Mouse (Mus musculus): ENCODE results near the gene Hist1h2bl.
A peak's percentile ranks its signal among the peaks of the same experiment; 100 is the strongest.
"Not testable (repeated sequence)": the region's sequence is repeated elsewhere in the genome, so short reads cannot be mapped to it uniquely, and the experiment has no call there.

The Hist1h2bl gene

DNA sequence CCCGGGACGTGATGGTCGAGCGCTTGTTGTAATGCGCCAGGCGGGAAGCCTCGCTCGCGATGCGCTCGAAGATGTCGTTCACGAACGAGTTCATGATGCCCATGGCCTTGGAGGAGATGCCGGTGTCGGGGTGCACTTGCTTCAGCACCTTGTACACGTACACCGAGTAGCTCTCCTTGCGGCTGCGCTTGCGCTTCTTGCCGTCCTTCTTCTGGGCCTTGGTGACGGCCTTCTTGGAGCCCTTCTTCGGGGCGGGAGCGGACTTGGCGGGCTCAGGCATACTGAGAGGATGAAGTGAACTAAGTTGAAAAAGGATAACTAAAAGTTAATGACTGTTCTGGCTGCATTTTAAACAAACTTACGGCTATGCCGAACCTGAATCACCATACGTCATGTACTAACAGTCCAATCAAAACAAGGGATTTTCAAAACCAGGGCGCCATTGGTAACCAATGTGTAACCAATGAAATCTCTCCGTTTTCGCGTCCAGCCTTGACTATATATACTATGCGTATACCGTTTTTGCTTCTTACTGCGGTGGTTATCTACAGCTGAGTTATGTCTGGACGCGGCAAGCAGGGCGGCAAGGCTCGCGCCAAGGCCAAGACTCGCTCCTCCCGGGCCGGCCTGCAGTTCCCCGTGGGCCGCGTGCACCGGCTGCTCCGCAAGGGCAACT lies at the start of gene Hist1h2bl, which contains the start of gene Hist1h2ai:
Hist1h2bl (minus strand) TSS at position 280 of the 676 bp plus-strand sequence.
Hist1h2ai (plus strand) TSS at position 559 of the 676 bp plus-strand sequence.
- peak; percentile 88 for DNase-seq (ENCODE audit: low read depth, low spot score)

DNA sequence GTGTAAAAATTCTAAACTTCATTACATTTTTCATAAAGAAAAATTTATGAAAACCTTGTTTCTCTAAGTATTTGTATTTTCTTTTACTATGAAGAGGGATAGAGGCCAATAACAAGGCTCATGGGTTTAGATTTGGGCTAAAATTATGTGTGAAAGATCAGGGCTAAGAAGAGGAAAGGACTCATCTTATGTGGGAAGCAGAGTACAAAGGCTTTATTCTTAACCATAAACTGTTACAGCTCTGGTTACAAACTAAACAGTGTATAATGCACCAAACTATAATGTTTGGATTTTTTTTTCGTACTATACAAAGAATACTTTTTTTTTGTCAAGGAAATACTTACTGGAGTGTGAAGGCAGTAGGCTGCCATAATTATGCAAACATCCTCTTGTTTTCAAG lies 39.8 kb upstream of the Hist1h2bl start:
- DNase-seq (ENCODE audit: low read depth, low spot score): no peak

DNA sequence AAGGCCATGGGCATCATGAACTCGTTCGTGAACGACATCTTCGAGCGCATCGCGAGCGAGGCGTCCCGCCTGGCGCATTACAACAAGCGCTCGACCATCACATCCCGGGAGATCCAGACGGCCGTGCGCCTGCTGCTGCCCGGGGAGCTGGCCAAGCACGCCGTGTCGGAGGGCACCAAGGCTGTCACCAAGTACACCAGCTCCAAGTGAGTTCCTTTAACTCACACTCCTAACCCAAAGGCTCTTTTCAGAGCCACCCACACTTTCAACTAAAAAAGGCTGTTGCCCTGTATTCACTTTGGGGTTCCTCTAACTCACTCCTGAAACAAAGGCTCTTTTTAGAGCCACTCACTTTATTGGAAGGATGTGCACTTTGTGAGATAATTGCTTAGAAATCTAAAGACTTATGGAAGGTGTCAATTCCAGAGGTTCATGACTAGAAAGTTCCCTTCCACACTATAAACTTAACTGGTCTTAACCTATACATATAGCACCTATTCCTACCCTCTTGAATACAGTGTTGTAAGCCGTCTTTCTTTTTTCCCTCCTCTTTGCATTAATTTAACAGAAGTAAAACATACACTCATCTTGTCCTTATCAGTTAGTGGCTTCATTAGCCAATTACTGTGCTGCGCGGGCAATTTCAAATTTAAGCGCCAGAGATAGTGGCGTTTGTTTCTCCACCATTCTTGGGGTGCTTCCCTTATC lies 38.5 kb upstream of the Hist1h2bl start:
- not testable (repeated sequence) for DNase-seq (ENCODE audit: low read depth, low spot score)

DNA sequence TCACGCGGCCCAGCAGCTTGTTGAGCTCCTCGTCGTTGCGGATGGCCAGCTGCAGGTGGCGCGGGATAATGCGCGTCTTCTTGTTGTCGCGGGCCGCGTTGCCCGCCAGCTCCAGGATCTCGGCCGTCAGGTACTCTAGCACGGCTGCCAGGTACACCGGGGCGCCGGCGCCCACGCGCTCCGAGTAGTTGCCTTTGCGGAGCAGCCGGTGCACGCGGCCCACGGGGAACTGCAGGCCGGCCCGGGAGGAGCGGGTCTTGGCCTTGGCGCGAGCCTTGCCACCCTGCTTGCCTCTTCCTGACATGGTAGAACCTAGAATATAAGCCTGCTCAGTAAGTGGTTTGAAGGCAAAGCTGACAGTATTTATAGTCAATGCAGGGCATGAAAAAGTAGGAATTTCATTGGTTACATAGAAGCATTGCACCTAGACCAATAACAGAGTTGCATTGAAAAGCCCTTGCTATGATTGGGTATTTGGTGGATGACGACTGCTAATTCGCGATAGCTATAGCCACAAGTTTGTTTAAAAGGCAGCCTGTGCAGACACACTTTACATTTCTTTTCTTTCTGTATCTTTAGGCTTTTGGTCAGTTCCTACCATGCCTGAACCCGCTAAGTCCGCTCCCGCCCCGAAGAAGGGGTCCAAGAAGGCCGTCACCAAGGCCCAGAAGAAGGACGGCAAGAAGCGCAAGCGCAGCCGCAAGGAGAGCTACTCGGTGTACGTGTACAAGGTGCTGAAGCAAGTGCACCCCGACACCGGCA lies 37.8 kb upstream of the Hist1h2bl start, which contains the start of the genes Hist1h2ak and Hist1h2bn:
Hist1h2ak (minus strand) TSS at position 304 of the 762 bp plus-strand sequence.
Hist1h2bn (plus strand) TSS at position 600 of the 762 bp plus-strand sequence.
- DNase-seq (ENCODE audit: low read depth, low spot score): peak; percentile 87

DNA sequence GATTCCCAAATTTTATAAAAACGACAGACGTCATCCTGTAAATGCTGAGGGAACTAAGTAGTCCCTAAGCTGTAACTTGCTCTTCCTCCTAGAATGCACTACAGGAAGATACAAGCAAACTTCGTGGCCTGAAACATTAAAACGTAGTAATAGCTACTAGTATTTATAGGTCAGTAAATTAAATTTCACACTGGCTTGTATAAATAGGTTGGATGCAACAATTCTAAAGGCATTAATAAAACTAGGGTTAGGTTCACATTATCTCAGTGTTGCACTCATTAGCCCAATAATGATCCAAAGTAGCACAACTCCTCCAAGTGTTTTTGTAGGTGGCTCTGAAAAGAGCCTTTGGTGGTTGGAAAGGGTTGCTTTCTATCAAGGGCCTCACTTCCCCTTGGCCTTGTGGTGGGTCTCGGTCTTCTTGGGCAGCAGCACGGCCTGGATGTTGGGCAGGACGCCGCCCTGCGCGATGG lies 37.1 kb upstream of the Hist1h2bl start:
- DNase-seq (ENCODE audit: low read depth, low spot score): peak; percentile 32

DNA sequence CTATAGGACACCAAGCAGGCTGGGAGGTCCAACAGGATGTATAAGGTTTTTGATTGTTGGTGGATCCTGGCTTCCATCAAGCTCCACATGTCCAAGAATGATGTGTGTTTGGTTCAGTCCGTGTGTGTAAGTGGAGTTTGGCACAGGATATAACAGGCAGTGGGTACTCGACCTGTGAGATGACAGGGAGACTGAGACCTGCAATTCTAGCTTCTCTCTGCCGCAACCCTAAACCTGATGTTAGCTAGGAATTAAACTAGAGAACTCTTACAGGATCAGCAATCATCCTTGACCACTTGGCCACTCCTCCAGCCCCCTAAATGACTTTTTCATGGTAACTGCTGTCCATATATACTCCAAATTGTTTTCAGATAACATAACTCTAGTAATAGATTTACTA lies 36.4 kb upstream of the Hist1h2bl start:
- DNase-seq (ENCODE audit: low read depth, low spot score): peak; percentile 16

DNA sequence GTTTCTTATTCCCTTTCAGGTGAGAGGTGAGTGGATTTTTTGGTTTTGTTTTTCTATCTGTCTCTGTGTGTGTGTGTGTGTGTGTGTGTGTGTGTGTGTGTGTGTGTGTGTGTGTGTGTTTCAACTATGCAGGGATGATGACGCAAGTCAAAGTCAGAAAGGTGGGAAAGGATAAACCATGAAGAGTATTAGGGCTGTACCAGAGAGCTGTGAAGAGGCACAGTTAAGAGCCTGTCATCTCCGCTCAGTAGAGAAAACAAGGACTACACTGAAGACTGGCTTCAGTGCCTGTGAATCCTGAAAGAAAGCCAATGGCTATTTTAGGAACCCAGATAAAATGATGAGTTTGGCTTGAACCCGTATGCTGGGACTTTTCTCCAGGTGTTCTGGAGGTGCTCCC lies 35.9 kb upstream of the Hist1h2bl start:
- no peak for DNase-seq (ENCODE audit: low read depth, low spot score)

DNA sequence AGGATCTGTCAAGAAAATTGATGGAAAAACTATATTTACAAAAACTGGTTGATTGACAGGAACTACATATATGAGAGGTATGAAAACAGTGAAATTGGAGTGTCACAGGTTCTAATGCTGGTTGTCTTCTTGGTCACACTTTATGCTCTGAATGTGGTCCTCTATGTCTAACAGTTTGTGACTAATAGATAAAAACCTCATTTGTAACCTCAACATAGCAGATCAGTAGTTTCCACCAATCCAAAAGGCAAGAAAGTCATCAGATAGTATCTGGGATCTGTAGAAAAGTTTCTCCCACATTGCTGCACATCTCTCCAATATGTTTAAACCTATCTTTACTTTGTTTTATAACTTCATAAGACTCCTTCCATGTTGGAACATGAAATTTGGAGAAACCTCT lies 35.5 kb upstream of the Hist1h2bl start:
- DNase-seq (ENCODE audit: low read depth, low spot score): no peak

DNA sequence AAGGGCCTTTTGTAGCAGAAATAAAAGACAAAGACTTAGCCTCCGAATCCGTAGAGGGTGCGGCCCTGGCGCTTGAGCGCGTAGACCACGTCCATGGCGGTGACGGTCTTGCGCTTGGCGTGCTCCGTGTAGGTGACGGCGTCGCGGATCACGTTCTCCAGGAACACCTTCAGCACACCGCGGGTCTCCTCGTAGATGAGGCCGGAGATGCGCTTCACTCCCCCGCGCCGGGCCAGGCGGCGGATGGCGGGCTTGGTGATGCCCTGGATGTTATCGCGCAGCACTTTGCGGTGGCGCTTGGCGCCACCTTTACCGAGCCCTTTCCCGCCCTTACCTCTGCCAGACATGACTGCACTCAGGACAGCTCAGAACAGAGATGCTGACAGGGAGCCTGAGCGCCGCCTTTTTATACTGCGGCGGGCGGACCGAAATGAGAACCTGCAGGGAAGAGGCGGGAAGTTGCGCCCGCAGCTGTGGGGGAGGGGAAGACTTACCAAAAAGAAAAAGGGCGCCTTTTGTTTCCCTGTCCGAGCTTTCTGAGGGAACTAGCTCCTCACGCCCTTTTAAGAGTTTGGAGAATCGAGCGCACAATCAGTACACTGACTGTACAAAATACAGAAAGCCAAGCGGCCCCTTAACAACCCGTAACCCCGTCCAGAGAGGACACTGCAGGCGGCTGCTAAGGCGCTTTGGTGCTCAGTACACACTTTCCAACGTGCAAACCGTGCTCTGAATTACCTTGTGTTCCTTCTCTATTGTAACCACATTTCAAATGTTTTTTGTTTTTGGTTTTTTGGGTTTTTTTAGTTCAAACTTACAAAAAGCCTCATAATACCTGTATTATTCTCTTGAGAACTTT lies 34.4 kb upstream of the Hist1h2bl start, which contains the start of gene Hist1h4k:
Hist1h4k (minus strand) TSS at position 347 of the 859 bp plus-strand sequence.
- DNase-seq (ENCODE audit: low read depth, low spot score): peak; percentile 91

DNA sequence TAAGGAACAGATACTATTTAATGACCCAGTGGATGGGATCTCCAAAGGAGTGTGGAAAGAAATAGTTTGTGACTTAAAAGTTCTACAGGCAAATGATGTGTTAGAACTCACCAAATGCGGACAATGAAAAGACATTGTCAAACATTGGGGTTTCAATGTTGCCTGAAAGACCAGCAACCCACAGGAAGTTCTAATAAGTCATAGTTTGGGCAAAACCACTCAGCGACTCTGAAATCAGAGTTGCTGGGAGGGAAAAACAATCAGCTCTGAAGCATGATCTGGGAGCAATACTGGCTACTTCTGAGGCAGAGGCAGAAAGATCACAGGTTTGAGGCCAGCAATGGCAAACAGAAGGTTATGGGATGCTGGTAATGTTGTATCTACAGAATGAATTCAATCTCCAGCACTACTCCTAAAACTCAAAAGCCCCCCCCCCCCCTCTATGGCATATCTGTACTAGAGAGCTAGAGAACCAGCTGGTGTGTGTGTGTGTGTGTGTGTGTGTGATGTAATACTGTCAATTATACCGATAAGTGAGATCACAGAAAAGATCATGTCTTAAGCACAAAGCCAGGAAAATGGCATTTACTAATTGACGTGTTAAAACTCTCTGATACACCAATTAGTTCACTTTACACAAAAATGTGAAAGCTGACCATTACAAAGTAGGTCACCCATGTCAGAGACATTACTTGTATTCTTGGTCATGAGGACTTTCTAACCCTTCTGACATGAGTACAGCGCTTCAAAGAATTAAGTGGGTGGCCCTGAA lies 33.6 kb upstream of the Hist1h2bl start:
- peak; percentile 35 for DNase-seq (ENCODE audit: low read depth, low spot score)

DNA sequence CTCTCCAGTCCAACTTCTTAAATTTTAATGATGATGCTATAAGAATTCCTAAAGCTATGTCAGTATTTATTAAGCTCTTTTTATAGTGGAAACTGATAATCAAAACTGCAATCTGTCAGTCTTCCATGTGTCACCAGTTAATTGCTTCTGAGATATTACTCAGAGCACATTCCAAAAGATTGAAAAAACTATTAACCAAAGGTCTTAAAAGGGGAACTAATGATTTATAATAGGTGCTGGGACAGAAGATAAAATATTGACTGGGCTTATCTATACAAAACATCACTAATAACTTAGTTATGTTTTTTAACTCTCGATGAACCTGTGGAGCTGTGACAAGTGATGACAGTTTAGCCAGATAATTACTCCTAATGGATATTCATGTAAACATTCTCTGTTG lies 29.1 kb upstream of the Hist1h2bl start:
- DNase-seq (ENCODE audit: low read depth, low spot score): no peak

DNA sequence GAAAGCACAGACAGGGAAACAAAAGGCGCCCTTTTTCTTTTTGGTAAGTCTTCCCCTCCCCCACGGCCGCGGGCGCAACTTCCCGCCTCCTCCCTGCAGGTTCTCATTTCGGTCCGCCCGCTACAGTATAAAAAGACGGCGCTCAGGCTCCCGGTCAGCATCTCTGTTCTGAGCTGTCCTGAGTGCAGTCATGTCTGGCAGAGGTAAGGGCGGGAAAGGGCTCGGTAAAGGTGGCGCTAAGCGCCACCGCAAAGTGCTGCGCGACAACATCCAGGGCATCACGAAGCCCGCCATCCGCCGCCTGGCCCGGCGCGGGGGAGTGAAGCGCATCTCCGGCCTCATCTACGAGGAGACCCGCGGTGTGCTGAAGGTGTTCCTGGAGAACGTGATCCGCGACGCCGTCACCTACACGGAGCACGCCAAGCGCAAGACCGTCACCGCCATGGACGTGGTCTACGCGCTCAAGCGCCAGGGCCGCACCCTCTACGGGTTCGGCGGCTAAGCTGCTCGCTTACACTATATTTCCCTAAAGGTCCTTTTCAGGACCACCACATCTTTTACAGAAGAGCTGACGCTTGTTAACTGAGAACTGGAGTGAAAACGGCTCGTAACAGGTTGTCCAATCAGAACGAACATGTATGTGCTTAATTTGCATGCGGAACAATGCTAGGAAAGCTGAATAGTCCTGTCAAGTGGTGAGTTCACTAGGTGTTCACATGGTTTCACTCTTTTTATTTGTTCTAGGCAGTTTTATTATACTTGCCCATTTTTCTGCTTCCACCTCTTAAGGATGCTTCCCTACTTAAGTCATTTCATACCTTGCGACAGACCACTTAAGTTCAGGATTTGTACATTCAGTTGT lies 19.2 kb upstream of the Hist1h2bl start, which contains the start of gene Hist1h4j:
Hist1h4j (plus strand) TSS at position 159 of the 862 bp plus-strand sequence.
- DNase-seq (ENCODE audit: low read depth, low spot score): peak; percentile 83

DNA sequence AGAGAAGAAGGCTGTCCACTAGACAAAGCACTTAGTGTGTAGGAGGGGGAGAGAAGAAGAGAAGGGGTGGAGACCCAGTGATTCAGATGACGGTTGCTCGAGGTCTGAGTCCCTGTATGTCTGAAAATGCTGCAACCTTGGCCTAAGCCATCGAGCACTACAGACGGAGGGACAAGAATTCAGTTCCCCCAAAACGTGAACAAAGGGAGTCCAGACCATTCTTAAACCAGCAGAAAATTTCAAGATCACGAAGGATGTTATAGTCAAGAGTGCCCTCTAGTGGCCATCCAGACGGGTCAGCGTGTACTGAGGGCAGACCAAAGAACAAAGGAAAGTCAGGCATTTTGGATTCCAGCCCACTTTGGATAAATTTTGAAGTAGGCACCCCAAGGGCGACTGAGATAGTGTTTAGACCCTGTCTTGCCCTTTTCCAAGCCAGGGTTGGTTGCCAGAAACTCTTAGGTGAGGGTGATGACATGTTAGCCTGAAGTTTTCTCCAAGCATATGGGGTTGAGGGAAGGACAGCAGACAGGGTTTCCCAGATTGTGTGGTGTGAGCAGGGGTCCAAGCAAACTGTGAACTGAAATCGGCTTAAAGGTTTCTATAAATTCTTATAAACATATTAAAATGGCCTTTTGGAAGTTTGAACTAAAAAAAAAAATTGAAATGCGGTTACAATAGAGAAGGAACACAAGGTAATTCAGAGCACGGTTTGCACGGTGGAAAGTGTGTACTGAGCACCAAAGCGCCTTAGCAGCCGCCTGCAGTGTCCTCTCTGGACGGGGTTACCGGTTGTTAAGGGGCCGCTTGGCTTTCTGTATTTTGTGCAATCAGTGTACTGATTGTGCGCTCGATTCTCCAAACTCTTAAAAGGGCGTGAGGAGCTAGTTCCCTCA lies 18.3 kb upstream of the Hist1h2bl start:
- DNase-seq (ENCODE audit: low read depth, low spot score): peak; percentile 92

DNA sequence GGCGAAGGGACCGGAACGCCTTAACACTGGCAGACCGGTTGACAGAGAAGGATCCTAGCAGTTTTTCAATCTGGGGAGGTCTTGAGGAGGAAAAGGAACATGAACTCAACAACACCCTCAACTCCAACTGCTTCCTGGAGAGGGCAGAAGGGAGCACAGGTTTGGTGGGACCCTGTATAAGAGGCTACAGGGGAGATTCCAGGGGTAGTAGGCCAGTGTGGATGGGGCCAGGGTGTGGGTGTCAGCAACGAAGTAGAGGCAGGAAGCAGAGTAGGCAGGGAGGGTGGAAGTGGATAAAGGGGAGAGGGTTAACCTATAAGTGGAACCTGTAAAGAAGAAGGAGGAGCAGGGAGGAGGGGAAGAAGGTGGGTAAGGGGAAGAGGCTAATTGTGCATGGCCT lies 17.5 kb upstream of the Hist1h2bl start:
- no peak for DNase-seq (ENCODE audit: low read depth, low spot score)

DNA sequence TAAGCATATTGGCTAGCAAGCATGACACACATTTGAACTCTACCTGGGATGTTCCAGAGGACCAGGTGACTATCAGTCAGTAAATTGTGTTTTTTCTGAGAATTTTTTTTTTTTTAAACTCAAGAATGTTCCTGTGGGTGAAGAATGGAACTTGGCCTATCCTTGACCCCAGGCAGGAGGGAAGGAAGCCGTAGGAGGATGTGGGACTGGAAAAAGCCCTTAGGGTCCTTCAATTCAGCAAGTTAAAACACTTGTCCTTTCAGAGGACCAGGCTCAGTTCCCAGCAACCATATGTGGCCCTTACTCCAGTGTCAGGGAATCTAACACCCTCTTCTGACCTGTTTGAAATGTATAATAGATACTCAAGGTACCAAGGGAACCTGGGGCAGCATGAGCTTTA lies 13.6 kb upstream of the Hist1h2bl start:
- DNase-seq (ENCODE audit: low read depth, low spot score): no peak

DNA sequence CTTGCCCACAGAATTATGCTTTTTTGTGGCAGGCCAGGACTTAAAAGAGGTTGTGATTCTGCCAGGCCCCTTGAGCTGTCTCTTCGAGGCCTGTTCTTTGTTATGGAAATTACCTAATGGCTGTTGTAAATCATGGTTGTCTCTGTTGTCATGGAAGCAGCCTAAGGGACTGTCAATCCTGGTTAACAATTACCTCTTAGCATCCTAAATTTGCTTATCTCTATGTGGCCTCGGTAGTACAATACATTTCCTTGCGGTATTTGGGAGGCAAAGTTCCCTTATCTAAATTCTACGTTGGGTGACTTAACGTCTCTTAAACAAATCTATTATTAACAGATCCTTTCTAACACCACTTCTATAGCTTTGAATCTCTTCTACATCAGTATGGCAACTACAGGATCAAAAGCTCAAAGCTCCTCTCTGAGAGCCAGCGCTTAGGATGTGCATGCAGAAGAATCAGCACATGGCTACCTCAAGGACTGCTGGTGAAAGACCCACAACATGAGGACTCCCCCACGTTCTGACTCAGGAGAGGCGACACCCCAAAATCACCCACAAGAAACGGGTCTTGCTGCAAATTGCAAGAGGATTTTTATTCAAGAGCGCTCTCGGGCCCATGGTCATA lies 12.1 kb upstream of the Hist1h2bl start:
- no peak for DNase-seq (ENCODE audit: low read depth, low spot score)

DNA sequence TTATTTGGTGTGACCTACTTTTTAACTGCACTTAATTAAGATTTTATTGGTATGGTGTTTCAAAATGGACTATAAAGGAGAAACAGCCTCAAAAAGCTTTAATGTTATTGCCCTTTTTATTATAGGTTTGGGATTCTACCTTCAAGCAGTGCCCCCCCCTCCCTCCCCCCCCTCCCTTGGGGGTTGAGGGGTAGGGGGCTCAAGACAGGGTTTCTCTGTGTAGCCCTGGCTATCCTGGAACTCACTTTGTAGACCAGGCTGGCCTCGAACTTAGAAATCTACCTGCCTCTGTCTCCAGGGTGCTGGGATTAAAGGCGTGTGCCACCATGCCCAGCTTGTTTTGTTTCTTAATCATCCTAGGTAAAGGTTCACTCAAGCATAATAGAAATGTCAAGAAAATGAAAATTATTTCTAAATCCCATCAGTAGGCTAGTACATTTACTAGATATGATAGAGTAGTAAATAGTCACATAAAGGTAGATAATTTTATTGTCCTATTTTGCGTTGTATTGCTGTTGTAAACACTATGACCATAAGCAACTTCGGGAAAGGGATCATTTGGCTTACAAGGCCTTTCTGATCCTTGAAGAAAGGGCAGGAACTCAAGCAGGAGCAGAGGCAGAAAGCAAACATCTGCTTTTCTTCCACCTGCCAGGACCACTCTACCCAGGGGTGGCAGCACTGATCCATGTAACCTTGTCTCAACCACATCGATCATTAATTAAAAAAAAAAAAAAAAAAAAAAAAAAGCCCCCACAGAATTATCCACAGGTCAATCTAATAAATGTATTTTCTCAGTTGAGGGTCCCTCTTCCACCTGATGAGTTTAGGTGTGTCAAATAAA lies 7.3 kb upstream of the Hist1h2bl start:
- DNase-seq (ENCODE audit: low read depth, low spot score): no peak

All from embryo, embryonic 11.5 days (tissue).